Mouse (Mus musculus) lung, adult 10 weeks (tissue): ENCODE measurements around the gene Prkca. TPM values are rescaled to one million over a fixed set of nuclear protein-coding genes. Genes with fewer than 3 reads are reported as not detected.

Experiments
- polyA plus RNA-seq: library from polyadenylated mRNA; stranded (reverse); fragments of 350-450 nt; fragmentation: Illumina TruSeq; extraction: RNeasy Lipid Tissue Mini Kit (QIAGEN cat#74804); gene quantifications from one replicate; pipeline ENCODE4 v1.2.3, GENCODE M21; 2014; ENCODE audit warnings: low read depth, low replicate concordance; ENCODE audit not compliant: insufficient read depth

Prkca gene
- 6.1 TPM for polyA plus RNA-seq

DNA sequence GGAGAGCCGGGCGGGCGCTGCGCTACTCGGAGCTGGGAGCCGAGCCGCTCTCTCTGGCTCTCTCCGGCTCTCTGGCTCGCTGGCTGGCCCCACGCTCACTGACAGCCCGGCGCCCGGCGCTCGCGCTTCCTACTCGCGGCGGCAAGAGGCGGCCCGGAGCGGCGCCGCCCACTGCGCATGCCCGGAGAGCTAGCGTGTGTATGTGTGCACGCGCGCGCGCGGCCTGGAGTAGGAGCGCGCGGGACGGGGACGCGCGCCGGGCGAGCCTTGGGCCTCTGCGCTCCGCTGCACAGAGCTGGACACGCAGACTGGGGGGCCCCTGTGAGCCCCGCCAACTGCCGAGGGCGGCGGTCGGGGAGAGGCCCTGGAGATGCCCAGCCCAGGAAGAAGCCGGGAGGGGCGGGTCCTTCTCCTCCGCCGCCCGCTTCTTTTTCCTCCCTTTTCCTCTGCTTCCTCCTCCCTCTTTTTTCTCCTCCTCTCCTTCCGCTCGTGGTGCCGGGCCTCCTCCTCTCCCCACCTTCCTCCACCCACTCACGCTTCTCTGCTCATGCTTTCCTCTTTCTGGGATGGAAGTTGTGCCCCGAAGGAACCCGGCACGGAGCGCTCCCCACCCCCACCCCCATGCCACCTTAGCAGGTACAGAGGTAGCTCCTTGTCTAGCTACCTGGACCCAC, at the start of gene Prkca:
Prkca (minus strand) TSS at position 140 of the 674 bp plus-strand sequence.

DNA sequence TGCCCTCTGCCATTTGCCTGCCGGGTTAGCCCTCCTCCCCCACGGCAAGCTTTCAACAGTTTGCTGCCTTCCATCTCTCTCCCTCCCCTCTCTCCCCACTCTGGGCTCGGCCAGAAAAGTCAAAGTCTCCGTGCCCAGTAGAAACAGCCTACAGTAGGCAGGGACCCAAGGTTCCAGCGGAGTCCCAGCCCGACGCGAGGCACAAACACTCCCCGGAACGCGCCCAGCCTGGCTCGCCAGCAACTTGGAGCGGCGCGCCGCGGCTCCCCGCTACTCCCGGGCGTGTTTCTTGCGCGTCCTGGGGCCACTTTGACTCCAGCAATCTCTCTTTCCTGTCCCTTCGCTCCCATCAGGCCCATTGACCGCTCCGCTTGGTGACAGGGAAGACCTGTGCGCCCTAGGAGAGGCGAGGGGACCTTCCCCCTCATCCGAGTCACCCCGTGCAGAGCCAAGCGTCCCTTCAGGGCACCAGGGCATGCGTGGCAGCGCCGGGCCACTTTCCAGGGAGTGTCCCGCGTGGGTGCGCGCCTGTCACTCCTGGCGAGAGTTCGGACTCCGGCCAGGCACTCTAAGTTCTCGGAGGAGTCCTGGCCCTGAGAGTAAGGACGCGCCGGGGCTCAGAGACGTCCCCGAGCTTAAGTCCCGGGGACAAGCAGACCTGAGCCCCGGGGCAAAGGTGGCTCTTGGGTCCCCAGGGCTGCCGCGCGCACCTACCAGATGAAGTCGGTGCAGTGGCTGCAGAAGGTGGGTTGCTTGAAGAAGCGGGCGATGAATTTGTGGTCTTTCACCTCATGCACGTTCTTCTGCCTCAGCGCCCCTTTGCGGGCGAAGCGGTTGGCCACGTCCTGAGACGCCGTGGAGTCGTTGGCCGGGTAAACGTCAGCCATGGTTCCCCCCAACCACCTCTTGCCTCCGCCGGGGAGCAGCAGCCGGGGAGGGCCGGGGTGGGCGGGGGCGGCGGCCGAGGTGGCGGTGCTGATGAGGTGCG, 653 bp downstream of the Prkca start, which contains the start of gene Apoh:
Apoh (plus strand) TSS at position 574 of the 988 bp plus-strand sequence.

DNA sequence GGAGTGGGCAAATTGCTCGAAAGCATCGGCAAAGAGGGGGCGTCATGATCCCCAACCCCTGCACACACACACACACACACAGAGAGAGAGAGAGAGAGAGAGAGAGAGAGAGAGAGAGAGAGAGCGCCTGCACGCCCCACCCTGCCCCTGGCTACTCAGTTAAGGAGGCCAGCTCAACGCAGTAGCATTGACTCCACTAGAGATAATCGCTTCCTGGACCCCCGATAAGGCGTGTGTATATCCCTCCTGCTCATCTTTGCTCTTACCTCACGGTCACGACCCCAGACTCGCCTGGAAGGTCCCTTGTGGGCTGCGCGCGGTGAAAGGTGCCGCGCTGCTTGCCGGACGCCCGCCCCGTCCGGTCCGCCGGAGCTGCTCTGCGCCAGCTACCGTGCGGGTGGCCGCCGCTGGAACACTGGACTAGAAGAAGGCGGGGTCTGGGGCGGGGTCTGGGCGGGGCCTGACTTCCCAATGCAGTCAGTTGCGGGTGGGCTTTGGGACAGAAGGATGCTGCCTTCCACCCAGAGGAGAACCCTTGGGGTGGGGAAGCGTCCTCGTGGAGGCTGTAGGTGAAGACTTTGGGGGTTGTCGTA, 429.0 kb downstream of the Prkca start, which contains the start of gene Cacng5:
Cacng5 (minus strand) TSS at position 422 of the 593 bp plus-strand sequence.

Other genes starting within 250 kb of the Prkca start
- gene Apoh, start 574 bp downstream of the Prkca start, polyA plus RNA-seq = 0.50 TPM
- 2.4 TPM for gene Cep112, start 81.3 kb upstream of the Prkca start, polyA plus RNA-seq